Mouse (Mus musculus): ENCODE results near the gene Lsamp. TPM values are rescaled to one million over a fixed set of nuclear protein-coding genes. Genes with fewer than 3 reads are reported as not detected.

Lsamp gene
- polyA plus RNA-seq, 1 experiment from 2014 or later, result 8.2 TPM

- Histone ChIP-seq H3K4me3 (replicated peaks; ENCODE audit: low read length) (no peak overlapping the region), H3K4me2 (ENCODE audit: low read depth, low read length) (no peak overlapping the region), H3K27me3 (ENCODE audit: control insufficient read depth, insufficient read depth, low read length) (no peaks in the 10 kb centered on the region), H3K27ac (ENCODE audit: low read length) (no peak overlapping the region), H3K9me3 (replicated peaks; ENCODE audit: control insufficient read depth, low read length) (no peaks in the 10 kb centered on the region), H3K4me1 (ENCODE audit: control insufficient read depth, insufficient read depth, low read length) (no peaks in the 10 kb centered on the region), H3K36me3 (ENCODE audit: control insufficient read depth, insufficient read depth, low read length) (no peaks in the 10 kb centered on the region), H3K9ac (ENCODE audit: low read length) (no peak overlapping the region)
- peak; percentile 68; the same call in 1 of the 2 replicates for ATAC-seq (ENCODE audit: insufficient read depth, low FRiP score)
- WGBS, result 60% methylated on average over 2 of the region's 2 CpGs
These were observed 975.0 kb downstream of the Lsamp start for GRCm38 (mm10) chr16:40959211-40959610.

GRCm38 (mm10) chr16:40960586-40960985 lies 976.4 kb downstream of the Lsamp start:
- no peak for ATAC-seq (ENCODE audit: insufficient read depth, low FRiP score)
- no peaks in the 10 kb centered on the region for H3K27me3 ChIP-seq (ENCODE audit: control insufficient read depth, insufficient read depth, low read length)
- no peak overlapping the region for H3K4me2 ChIP-seq (ENCODE audit: low read depth, low read length)
- H3K36me3 ChIP-seq (ENCODE audit: control insufficient read depth, insufficient read depth, low read length), result no peaks in the 10 kb centered on the region
- H3K9me3 ChIP-seq (replicated peaks; ENCODE audit: control insufficient read depth, low read length), result no peaks in the 10 kb centered on the region
- WGBS, result 81% methylated on average over 1 of the region's 1 CpGs
- H3K9ac ChIP-seq (ENCODE audit: low read length), result no peak overlapping the region
- no peak overlapping the region for H3K27ac ChIP-seq (ENCODE audit: low read length)
- no peaks in the 10 kb centered on the region for H3K4me1 ChIP-seq (ENCODE audit: control insufficient read depth, insufficient read depth, low read length)
- H3K4me3 ChIP-seq (replicated peaks; ENCODE audit: low read length), result no peak overlapping the region

GRCm38 (mm10) chr16:40968088-40968860 lies 984.1 kb downstream of the Lsamp start:
- 0 out of 2 replicates have a peak, but pooled peaks cover 4% of the 10 kb centered on the region for H3K4me1 ChIP-seq (ENCODE audit: control insufficient read depth, insufficient read depth, low read length)
- ATAC-seq (ENCODE audit: insufficient read depth, low FRiP score), result peak; percentile 91
- no peak overlapping the region for H3K27ac ChIP-seq (ENCODE audit: low read length)
- H3K9ac ChIP-seq (ENCODE audit: low read length), result peak overlapping the region; percentile 49
- H3K27me3 ChIP-seq (ENCODE audit: control insufficient read depth, insufficient read depth, low read length), result no peaks in the 10 kb centered on the region
- no peaks in the 10 kb centered on the region for H3K36me3 ChIP-seq (ENCODE audit: control insufficient read depth, insufficient read depth, low read length)
- H3K4me3 ChIP-seq (replicated peaks; ENCODE audit: low read length), result peak overlapping the region; percentile 34
- H3K9me3 ChIP-seq (replicated peaks; ENCODE audit: control insufficient read depth, low read length), result no peaks in the 10 kb centered on the region
- WGBS, result 21% methylated on average over 17 of the region's 17 CpGs
- peak overlapping the region; percentile 60 for H3K4me2 ChIP-seq (ENCODE audit: low read depth, low read length)

GRCm38 (mm10) chr16:40971382-40971781 lies 987.2 kb downstream of the Lsamp start:
- 48% methylated on average over 3 of the region's 3 CpGs for WGBS

GRCm38 (mm10) chr16:40974084-40974483 lies 989.9 kb downstream of the Lsamp start:
- Histone ChIP-seq H3K9me3 (replicated peaks; ENCODE audit: control insufficient read depth, low read length) (no peaks in the 10 kb centered on the region), H3K27me3 (ENCODE audit: control insufficient read depth, insufficient read depth, low read length) (no peaks in the 10 kb centered on the region), H3K36me3 (ENCODE audit: control insufficient read depth, insufficient read depth, low read length) (no peaks in the 10 kb centered on the region), H3K4me3 (replicated peaks; ENCODE audit: low read length) (no peak overlapping the region), H3K4me2 (ENCODE audit: low read depth, low read length) (no peak overlapping the region), H3K27ac (ENCODE audit: low read length) (no peak overlapping the region), H3K4me1 (ENCODE audit: control insufficient read depth, insufficient read depth, low read length) (no peaks in the 10 kb centered on the region), H3K9ac (ENCODE audit: low read length) (no peak overlapping the region)
- whole genome bisulfite sequencing, result 73% methylated on average over 2 of the region's 2 CpGs
- ATAC-seq (ENCODE audit: insufficient read depth, low FRiP score), result no peak

More at GRCm38 (mm10) chr16:40971382-40971781, 987.2 kb downstream of the Lsamp start:
- H3K4me1 ChIP-seq (ENCODE audit: control insufficient read depth, insufficient read depth, low read length), result 0 out of 2 replicates have a peak, but pooled peaks cover 4% of the 10 kb centered on the region
- no peak overlapping the region for H3K27ac ChIP-seq (ENCODE audit: low read length)
- H3K36me3 ChIP-seq (ENCODE audit: control insufficient read depth, insufficient read depth, low read length), result no peaks in the 10 kb centered on the region
- no peak overlapping the region for H3K4me2 ChIP-seq (ENCODE audit: low read depth, low read length)
- H3K4me3 ChIP-seq (replicated peaks; ENCODE audit: low read length), result no peak overlapping the region
- H3K27me3 ChIP-seq (ENCODE audit: control insufficient read depth, insufficient read depth, low read length), result no peaks in the 10 kb centered on the region
- H3K9me3 ChIP-seq (replicated peaks; ENCODE audit: control insufficient read depth, low read length), result no peaks in the 10 kb centered on the region
- no peak overlapping the region for H3K9ac ChIP-seq (ENCODE audit: low read length)
- no peak for ATAC-seq (ENCODE audit: insufficient read depth, low FRiP score)

GRCm38 (mm10) chr16:40983026-40983425 lies 998.9 kb downstream of the Lsamp start:
- 51% methylated on average over 3 of the region's 3 CpGs for WGBS
- Histone ChIP-seq H3K36me3 (ENCODE audit: control insufficient read depth, insufficient read depth, low read length) (no peaks in the 10 kb centered on the region), H3K4me3 (replicated peaks; ENCODE audit: low read length) (no peak overlapping the region), H3K27ac (ENCODE audit: low read length) (no peak overlapping the region), H3K4me2 (ENCODE audit: low read depth, low read length) (no peak overlapping the region), H3K27me3 (ENCODE audit: control insufficient read depth, insufficient read depth, low read length) (no peaks in the 10 kb centered on the region), H3K9me3 (replicated peaks; ENCODE audit: control insufficient read depth, low read length) (no peaks in the 10 kb centered on the region), H3K9ac (ENCODE audit: low read length) (no peak overlapping the region), H3K4me1 (ENCODE audit: control insufficient read depth, insufficient read depth, low read length) (no peaks in the 10 kb centered on the region)
- no peak for ATAC-seq (ENCODE audit: insufficient read depth, low FRiP score)

GRCm38 (mm10) chr16:41007569-41007968 lies 1023.4 kb downstream of the Lsamp start:
- no peak overlapping the region for H3K9ac ChIP-seq (ENCODE audit: low read length)
- no peaks in the 10 kb centered on the region for H3K27me3 ChIP-seq (ENCODE audit: control insufficient read depth, insufficient read depth, low read length)
- H3K36me3 ChIP-seq (ENCODE audit: control insufficient read depth, insufficient read depth, low read length), result no peaks in the 10 kb centered on the region
- WGBS, result 61% methylated on average over 5 of the region's 5 CpGs
- no peak overlapping the region for H3K4me3 ChIP-seq (replicated peaks; ENCODE audit: low read length)
- no peak overlapping the region for H3K27ac ChIP-seq (ENCODE audit: low read length)
- no peak for ATAC-seq (ENCODE audit: insufficient read depth, low FRiP score)
- H3K4me2 ChIP-seq (ENCODE audit: low read depth, low read length), result no peak overlapping the region
- H3K4me1 ChIP-seq (ENCODE audit: control insufficient read depth, insufficient read depth, low read length), result no peaks in the 10 kb centered on the region
- H3K9me3 ChIP-seq (replicated peaks; ENCODE audit: control insufficient read depth, low read length), result no peaks in the 10 kb centered on the region

- H3K9me3 ChIP-seq (replicated peaks; ENCODE audit: control insufficient read depth, low read length), result no peaks in the 10 kb centered on the region
- no peak overlapping the region for H3K27ac ChIP-seq (ENCODE audit: low read length)
- H3K36me3 ChIP-seq (ENCODE audit: control insufficient read depth, insufficient read depth, low read length), result no peaks in the 10 kb centered on the region
- H3K9ac ChIP-seq (ENCODE audit: low read length), result no peak overlapping the region
- no peak overlapping the region for H3K4me3 ChIP-seq (replicated peaks; ENCODE audit: low read length)
- no peak for ATAC-seq (ENCODE audit: insufficient read depth, low FRiP score)
- H3K27me3 ChIP-seq (ENCODE audit: control insufficient read depth, insufficient read depth, low read length), result no peaks in the 10 kb centered on the region
- H3K4me1 ChIP-seq (ENCODE audit: control insufficient read depth, insufficient read depth, low read length), result no peaks in the 10 kb centered on the region
- H3K4me2 ChIP-seq (ENCODE audit: low read depth, low read length), result no peak overlapping the region
These were observed 1050.6 kb downstream of the Lsamp start for GRCm38 (mm10) chr16:41034746-41035145.

- Histone ChIP-seq H3K27me3 (ENCODE audit: control insufficient read depth, insufficient read depth, low read length) (no peaks in the 10 kb centered on the region), H3K36me3 (ENCODE audit: control insufficient read depth, insufficient read depth, low read length) (no peaks in the 10 kb centered on the region), H3K4me2 (ENCODE audit: low read depth, low read length) (no peak overlapping the region), H3K4me3 (replicated peaks; ENCODE audit: low read length) (no peak overlapping the region), H3K27ac (ENCODE audit: low read length) (no peak overlapping the region), H3K9me3 (replicated peaks; ENCODE audit: control insufficient read depth, low read length) (no peaks in the 10 kb centered on the region), H3K4me1 (ENCODE audit: control insufficient read depth, insufficient read depth, low read length) (no peaks in the 10 kb centered on the region), H3K9ac (ENCODE audit: low read length) (no peak overlapping the region)
- no peak for ATAC-seq (ENCODE audit: insufficient read depth, low FRiP score)
- WGBS, result 52% methylated on average over 2 of the region's 2 CpGs
These were observed 1057.5 kb downstream of the Lsamp start for GRCm38 (mm10) chr16:41041686-41042085.

Data from stomach, embryonic 16.5 days (tissue).